Mouse (Mus musculus) forebrain, embryonic 12.5 days (tissue): ENCODE results near the gene Eno3. TPM values are rescaled to one million over a fixed set of nuclear protein-coding genes. Genes with fewer than 3 reads are reported as not detected.

ENCODE experiments used
- ATAC-seq: fragments of 200-750 bp; cut with Nextera tagmentation; 2 replicates; pipeline ENCODE4 v1.8.0; 2017; ENCODE audit warnings: moderate TSS enrichment; ENCODE audit not compliant: low FRiP score
- H3K27ac ChIP-seq: fragments of 300-500 bp; sonication (generic); 2 replicates; pipeline ENCODE4 v1.5.1; 2016; ENCODE audit warnings: mild to moderate bottlenecking
- H3K27me3 ChIP-seq: fragments of 300-500 bp; sonication (generic); 2 replicates; pipeline ENCODE4 v1.6.1; 2016; ENCODE audit warnings: mild to moderate bottlenecking
- H3K36me3 ChIP-seq: fragments of 300-500 bp; sonication (generic); replicated peaks from 2 replicates; pipeline ENCODE4 v1.6.1; 2016; ENCODE audit warnings: mild to moderate bottlenecking
- H3K4me1 ChIP-seq: fragments of 300-500 bp; sonication (generic); 2 replicates; pipeline ENCODE4 v1.6.1; 2016
- H3K4me2 ChIP-seq: fragments of 300-500 bp; sonication (generic); 2 replicates; pipeline ENCODE4 v1.6.1; 2016; ENCODE audit warnings: mild to moderate bottlenecking, moderate library complexity
- H3K4me3 ChIP-seq: fragments of 300-500 bp; sonication (generic); replicated peaks from 2 replicates; pipeline ENCODE4 v1.5.1; 2016; ENCODE audit warnings: mild to moderate bottlenecking
- H3K9ac ChIP-seq: fragments of 300-500 bp; sonication (generic); 2 replicates; pipeline ENCODE4 v1.6.1; 2016; ENCODE audit warnings: mild to moderate bottlenecking
- H3K9me3 ChIP-seq: fragments of 300-500 bp; sonication (generic); 2 replicates; pipeline ENCODE4 v1.6.1; 2016
- WGBS: fragments of 180-500 bp; shearing (Covaris S2); methylation state at CpG from one replicate; pipeline ENCODE4 v1.1.7; 2016; 5-methylcytosine and 5-hydroxymethylcytosine counted together
- polyA plus RNA-seq: library from polyadenylated mRNA; unstranded; fragments of >200 nt; fragmentation: Nextera tagmentation; extraction: Ambion mirVana; gene quantifications from 2 replicates; pipeline ENCODE4 v1.2.1, GENCODE M21; 2016

Eno3 gene
- polyA plus RNA-seq, 1 experiment from 2014 or later = 9.0 TPM

GRCm38 (mm10) chr11:70678092-70678491 lies 21.1 kb downstream of the Eno3 start:
- 79% methylated on average over 9 of the region's 9 CpGs for WGBS
- ATAC-seq = no peak
- no peak overlapping the region for H3K4me2 ChIP-seq
- H3K36me3 ChIP-seq = peaks cover 54% of the 10 kb centered on the region
- H3K9ac ChIP-seq = no peak overlapping the region
- H3K4me1 ChIP-seq = peaks cover 16% of the 10 kb centered on the region
- no peak overlapping the region for H3K4me3 ChIP-seq
- H3K9me3 ChIP-seq = no peaks in the 10 kb centered on the region
- H3K27ac ChIP-seq = no peak overlapping the region
- H3K27me3 ChIP-seq = no peaks in the 10 kb centered on the region

GRCm38 (mm10) chr11:70678576-70678975 lies 21.6 kb downstream of the Eno3 start:
- no peak overlapping the region for H3K4me2 ChIP-seq

GRCm38 (mm10) chr11:70679361-70679760 lies 22.4 kb downstream of the Eno3 start:
- no peak overlapping the region for H3K4me2 ChIP-seq
- ATAC-seq = no peak
- H3K27ac ChIP-seq = no peak overlapping the region
- 93% methylated on average over 8 of the region's 8 CpGs for WGBS
- H3K9me3 ChIP-seq = no peaks in the 10 kb centered on the region
- H3K4me3 ChIP-seq = no peak overlapping the region
- peaks cover 59% of the 10 kb centered on the region for H3K36me3 ChIP-seq
- H3K4me1 ChIP-seq = peaks cover 16% of the 10 kb centered on the region
- H3K9ac ChIP-seq = no peak overlapping the region
- no peaks in the 10 kb centered on the region for H3K27me3 ChIP-seq

More at GRCm38 (mm10) chr11:70678576-70678975, 21.6 kb downstream of the Eno3 start:
- Histone ChIP-seq H3K36me3 (peaks cover 58% of the 10 kb centered on the region), H3K4me3 (no peak overlapping the region), H3K27me3 (no peaks in the 10 kb centered on the region), H3K9me3 (no peaks in the 10 kb centered on the region), H3K27ac (no peak overlapping the region), H3K4me1 (peaks cover 16% of the 10 kb centered on the region), H3K9ac (no peak overlapping the region)
- WGBS = 72% methylated on average over 2 of the region's 2 CpGs
- no peak for ATAC-seq

GRCm38 (mm10) chr11:70679894-70680293 lies 22.9 kb downstream of the Eno3 start:
- Histone ChIP-seq H3K27ac (no peak overlapping the region), H3K9ac (no peak overlapping the region), H3K4me1 (peaks cover 16% of the 10 kb centered on the region), H3K9me3 (no peaks in the 10 kb centered on the region), H3K4me3 (no peak overlapping the region), H3K4me2 (no peak overlapping the region), H3K27me3 (no peaks in the 10 kb centered on the region), H3K36me3 (peaks cover 58% of the 10 kb centered on the region)
- no peak for ATAC-seq
- WGBS = 96% methylated on average over 7 of the region's 8 CpGs

- no peaks in the 10 kb centered on the region for H3K27me3 ChIP-seq
- H3K4me1 ChIP-seq = peaks cover 17% of the 10 kb centered on the region
- ATAC-seq = no peak
- H3K4me3 ChIP-seq = no peak overlapping the region
- peaks cover 52% of the 10 kb centered on the region for H3K36me3 ChIP-seq
- 67% methylated on average over 12 of the region's 12 CpGs for WGBS
- peak overlapping the region; percentile 12; the same call in 1 of the 2 replicates for H3K9ac ChIP-seq
- H3K27ac ChIP-seq = peak overlapping the region; percentile 1; the same call in 1 of the 2 replicates
- H3K9me3 ChIP-seq = no peaks in the 10 kb centered on the region
- H3K4me2 ChIP-seq = no peak overlapping the region
Observed at GRCm38 (mm10) chr11:70681170-70681569, 24.2 kb downstream of the Eno3 start.

- no peaks in the 10 kb centered on the region for H3K9me3 ChIP-seq
- H3K4me3 ChIP-seq = no peak overlapping the region
- H3K9ac ChIP-seq = peak overlapping the region; percentile 12
- H3K27ac ChIP-seq = peak overlapping the region; percentile 83
- peaks cover 47% of the 10 kb centered on the region for H3K36me3 ChIP-seq
- H3K4me1 ChIP-seq = peaks cover 26% of the 10 kb centered on the region
- WGBS = 11% methylated on average over 11 of the region's 11 CpGs
- peak; percentile 87 for ATAC-seq
- peak overlapping the region; percentile 28 for H3K4me2 ChIP-seq
- no peaks in the 10 kb centered on the region for H3K27me3 ChIP-seq
Observed at GRCm38 (mm10) chr11:70681897-70682581, 25.0 kb downstream of the Eno3 start.

GRCm38 (mm10) chr11:70683640-70684039 lies 26.6 kb downstream of the Eno3 start:
- H3K27me3 ChIP-seq = no peaks in the 10 kb centered on the region
- peaks cover 36% of the 10 kb centered on the region for H3K4me1 ChIP-seq
- ATAC-seq = no peak
- H3K36me3 ChIP-seq = peaks cover 47% of the 10 kb centered on the region
- no peaks in the 10 kb centered on the region for H3K9me3 ChIP-seq
- no peak overlapping the region for H3K9ac ChIP-seq
- WGBS = 93% methylated on average over 5 of the region's 5 CpGs
- no peak overlapping the region for H3K27ac ChIP-seq
- H3K4me3 ChIP-seq = no peak overlapping the region
- no peak overlapping the region for H3K4me2 ChIP-seq

- Histone ChIP-seq H3K9me3 (no peaks in the 10 kb centered on the region), H3K4me1 (peaks cover 33% of the 10 kb centered on the region), H3K4me3 (peak overlapping the region; percentile 84), H3K27me3 (no peaks in the 10 kb centered on the region), H3K4me2 (peak overlapping the region; percentile 86), H3K36me3 (peaks cover 27% of the 10 kb centered on the region), H3K27ac (peak overlapping the region; percentile 78), H3K9ac (peak overlapping the region; percentile 84)
- WGBS = 4% methylated on average over 16 of the region's 16 CpGs
- peak; percentile 74 for ATAC-seq
Observed at GRCm38 (mm10) chr11:70686901-70687566, 30.0 kb downstream of the Eno3 start.

GRCm38 (mm10) chr11:70687601-70688199 lies 30.7 kb downstream of the Eno3 start, which contains the start of gene Camta2:
Gene Camta2, minus strand, starts transcription at chr11:70688105.
- no peaks in the 10 kb centered on the region for H3K27me3 ChIP-seq
- peak within 1 kb of the TSS; percentile 78 for H3K27ac ChIP-seq
- peak; percentile 86 for ATAC-seq
- WGBS = under 1% methylated on average over 47 of the region's 55 CpGs
- H3K9ac ChIP-seq = peak within 1 kb of the TSS; percentile 84
- peaks cover 24% of the 10 kb centered on the region for H3K36me3 ChIP-seq
- no peaks in the 10 kb centered on the region for H3K9me3 ChIP-seq
- H3K4me1 ChIP-seq = peaks cover 26% of the 10 kb centered on the region
- peak within 1 kb of the TSS; percentile 86 for H3K4me2 ChIP-seq
- peak within 1 kb of the TSS; percentile 84 for H3K4me3 ChIP-seq

- Histone ChIP-seq H3K27ac (peak overlapping the region; percentile 78), H3K27me3 (no peaks in the 10 kb centered on the region), H3K36me3 (peaks cover 17% of the 10 kb centered on the region), H3K9ac (peak overlapping the region; percentile 84), H3K4me1 (peaks cover 24% of the 10 kb centered on the region), H3K9me3 (no peaks in the 10 kb centered on the region), H3K4me2 (peak overlapping the region; percentile 86), H3K4me3 (peak overlapping the region; percentile 84)
- 15% methylated on average over 8 of the region's 8 CpGs for WGBS
- ATAC-seq = no peak
Observed at GRCm38 (mm10) chr11:70688372-70688771, 31.4 kb downstream of the Eno3 start.

GRCm38 (mm10) chr11:70689578-70689977 lies 32.6 kb downstream of the Eno3 start:
- no peak for ATAC-seq
- 57% methylated on average over 4 of the region's 4 CpGs for WGBS
- Histone ChIP-seq H3K27ac (no peak overlapping the region), H3K9me3 (no peaks in the 10 kb centered on the region), H3K36me3 (0 out of 2 replicates have a peak, but pooled peaks cover 8% of the 10 kb centered on the region), H3K4me3 (no peak overlapping the region), H3K4me1 (peaks cover 24% of the 10 kb centered on the region), H3K27me3 (no peaks in the 10 kb centered on the region), H3K4me2 (no peak overlapping the region), H3K9ac (no peak overlapping the region)

GRCm38 (mm10) chr11:70693504-70693903 lies 36.5 kb downstream of the Eno3 start:
- Histone ChIP-seq H3K27ac (no peak overlapping the region), H3K27me3 (no peaks in the 10 kb centered on the region), H3K4me1 (peaks cover 5% of the 10 kb centered on the region), H3K4me3 (no peak overlapping the region), H3K9ac (no peak overlapping the region), H3K36me3 (no peaks in the 10 kb centered on the region), H3K9me3 (no peaks in the 10 kb centered on the region), H3K4me2 (no peak overlapping the region)
- 72% methylated on average over 3 of the region's 3 CpGs for WGBS
- ATAC-seq = no peak
